ENCODE assay signal across 15 mouse cellular contexts in genomic region chr8:47380725-47381124, GRCm38 (mm10).
DNase-seq lines count a peak whose midpoint lies in the region; ATAC-seq and TF ChIP-seq lines count a peak whose summit lies in the region.
"Had no signal": no experiment of that assay in that cellular context is flagged by ENCODE, and none has a peak within 500 bp of the region (broad histone marks: within the 10 kb centered on the region; RNA-seq: fewer than 3 reads in every experiment).

No protein-coding gene starts in this region.

- no peak overlapping the region for H3K4me3 ChIP-seq in heart, embryonic 12.5 days
- no peak overlapping the region for H3K4me3 ChIP-seq in heart, embryonic 10.5 days
- no peak overlapping the region for H3K4me3 ChIP-seq in kidney, adult 2 months (ENCODE audit: insufficient read depth, low read depth, low read length)
- no peak overlapping the region for H3K4me3 ChIP-seq in embryonic facial prominence, embryonic 15.5 days (replicated peaks)
- H3K4me3 ChIP-seq: forebrain, embryonic 15.5 days; limb, embryonic 15.5 days; midbrain, embryonic 12.5 days had no signal

- peak overlapping the region; percentile 8; the same call in 1 of the 2 replicates for H3K27ac ChIP-seq in heart, embryonic 12.5 days (ENCODE audit: poor library complexity, severe bottlenecking)
- H3K27ac ChIP-seq in heart, embryonic 10.5 days, result no peak overlapping the region
- peak overlapping the region; percentile 39 for H3K27ac ChIP-seq in kidney, adult 2 months (ENCODE audit: insufficient read depth, low read depth, low read length)
- H3K27ac ChIP-seq in embryonic facial prominence, embryonic 15.5 days (replicated peaks), result peak overlapping the region; percentile 49; the same call in 1 of the 2 replicates
- H3K27ac ChIP-seq: forebrain, embryonic 15.5 days; limb, embryonic 15.5 days; midbrain, embryonic 12.5 days had no signal

- TF ChIP-seq CTCF in kidney, adult 2 months (conservative IDR thresholded peaks at IDR 0.05; ENCODE audit: insufficient read depth, insufficient read length, low read depth, low read length), result no peak

- DNase-seq in heart, embryonic 10.5 days (ENCODE audit: low spot score), result no peak
- no peak for DNase-seq in kidney, adult 2 months
- no peak for DNase-seq in kidney, postnatal 14 days
- peak; percentile 10 for DNase-seq in 416B (ENCODE audit: low read depth)
- no peak for DNase-seq in adrenal gland, postnatal 4 days (ENCODE audit: low spot score in 2 of 2)
- DNase-seq: cerebellum, adult 18-20 months; lung, adult 2 months; thymus, postnatal 14 days had no signal

- H3K4me2 ChIP-seq in heart, embryonic 12.5 days, result no peak overlapping the region
- H3K4me2 ChIP-seq in embryonic facial prominence, embryonic 15.5 days (replicated peaks), result no peak overlapping the region
- H3K4me2 ChIP-seq: forebrain, embryonic 15.5 days; limb, embryonic 15.5 days; midbrain, embryonic 12.5 days had no signal

- TF ChIP-seq POLR2A in kidney, adult 2 months (IDR thresholded peaks at IDR 0.05; ENCODE audit: low read depth, low read length), result no peak

- H3K9ac ChIP-seq in heart, embryonic 12.5 days, result no peak overlapping the region
- no peak overlapping the region for H3K9ac ChIP-seq in embryonic facial prominence, embryonic 15.5 days
- H3K9ac ChIP-seq: forebrain, embryonic 15.5 days; limb, embryonic 15.5 days; midbrain, embryonic 12.5 days had no signal

- H3K4me1 ChIP-seq in heart, embryonic 12.5 days (replicated peaks), result peaks cover 15% of the 10 kb centered on the region; the same call in 1 of the 2 replicates
- H3K4me1 ChIP-seq in heart, embryonic 10.5 days, result no peaks in the 10 kb centered on the region
- peaks cover 8% of the 10 kb centered on the region for H3K4me1 ChIP-seq in kidney, adult 2 months (ENCODE audit: control insufficient read depth, insufficient read depth, low read length)
- H3K4me1 ChIP-seq in embryonic facial prominence, embryonic 15.5 days, result 0 out of 2 replicates have a peak, but pooled peaks cover 7% of the 10 kb centered on the region
- H3K4me1 ChIP-seq: limb, embryonic 15.5 days had no signal

- H3K36me3 ChIP-seq in heart, embryonic 12.5 days, result no peaks in the 10 kb centered on the region
- no peaks in the 10 kb centered on the region for H3K36me3 ChIP-seq in heart, embryonic 10.5 days
- H3K36me3 ChIP-seq in kidney, adult 2 months (ENCODE audit: control insufficient read depth, insufficient read depth, low read length), result no peaks in the 10 kb centered on the region
- H3K36me3 ChIP-seq in embryonic facial prominence, embryonic 15.5 days, result no peaks in the 10 kb centered on the region
- H3K36me3 ChIP-seq: forebrain, embryonic 15.5 days; G1E; limb, embryonic 15.5 days; midbrain, embryonic 12.5 days had no signal

- ATAC-seq in heart, embryonic 12.5 days (ENCODE audit: insufficient number of reproducible peaks, low FRiP score), result no peak
- ATAC-seq in embryonic facial prominence, embryonic 15.5 days (ENCODE audit: insufficient number of reproducible peaks, low FRiP score, low TSS enrichment, low read depth), result no peak
- ATAC-seq in granulocyte monocyte progenitor cell, adult 5-6 weeks (replicated peaks; ENCODE audit: poor library complexity, severe bottlenecking), result no peak

- 76% methylated on average over 6 of the region's 6 CpGs for WGBS in heart, embryonic 12.5 days
- WGBS in heart, embryonic 10.5 days, result 84% methylated on average over 6 of the region's 6 CpGs
- 70% methylated on average over 6 of the region's 6 CpGs for WGBS in kidney, adult 2 months
- WGBS in embryonic facial prominence, embryonic 15.5 days, result 69% methylated on average over 6 of the region's 6 CpGs

- no peaks in the 10 kb centered on the region for H3K27me3 ChIP-seq in heart, embryonic 12.5 days (replicated peaks)
- no peaks in the 10 kb centered on the region for H3K27me3 ChIP-seq in heart, embryonic 10.5 days (ENCODE audit: insufficient read depth, poor library complexity, severe bottlenecking)
- no peaks in the 10 kb centered on the region for H3K27me3 ChIP-seq in kidney, adult 2 months (replicated peaks; ENCODE audit: control insufficient read depth, insufficient read depth, low read length)
- H3K27me3 ChIP-seq in embryonic facial prominence, embryonic 15.5 days, result no peaks in the 10 kb centered on the region
- H3K27me3 ChIP-seq: forebrain, embryonic 15.5 days; limb, embryonic 15.5 days; midbrain, embryonic 12.5 days had no signal

- H3K9me3 ChIP-seq in heart, embryonic 12.5 days (replicated peaks), result 0 out of 2 replicates have a peak, but pooled peaks cover 2% of the 10 kb centered on the region
- H3K9me3 ChIP-seq in heart, embryonic 10.5 days, result no peaks in the 10 kb centered on the region
- H3K9me3 ChIP-seq in embryonic facial prominence, embryonic 15.5 days (replicated peaks), result no peaks in the 10 kb centered on the region
- H3K9me3 ChIP-seq: forebrain, embryonic 15.5 days; G1E; limb, embryonic 15.5 days; midbrain, embryonic 12.5 days had no signal
